Mouse (Mus musculus): ENCODE measurements around the gene Col9a1. TPM values are rescaled to one million over a fixed set of nuclear protein-coding genes. Genes with fewer than 3 reads are reported as not detected.

Col9a1 gene
- polyA plus RNA-seq, 1 experiment from 2014 or later = 2.0 TPM

DNA sequence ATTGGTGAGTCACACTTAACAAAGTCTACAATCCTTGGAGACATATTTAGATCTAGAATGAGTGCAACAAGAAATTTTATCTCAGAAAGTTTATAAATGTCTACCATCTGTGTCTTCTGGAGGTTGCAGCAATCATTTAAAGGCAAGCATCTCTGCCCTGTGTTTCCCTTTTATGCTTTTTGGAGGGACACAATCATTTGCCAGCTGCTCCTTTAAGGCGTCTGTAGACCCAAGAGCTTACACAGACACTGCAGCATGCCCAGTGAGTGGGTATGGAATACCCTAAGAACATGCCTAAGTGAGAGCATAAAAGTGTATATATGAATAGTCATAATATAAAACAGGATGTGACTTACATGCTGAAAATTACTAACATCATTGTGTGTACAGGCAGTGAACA is 52.1 kb downstream of the Col9a1 start:
- H3K9ac ChIP-seq (ENCODE audit: low read length) = no peak overlapping the region
- no peak overlapping the region for H3K4me3 ChIP-seq (replicated peaks; ENCODE audit: low read length)
- H3K36me3 ChIP-seq (ENCODE audit: control insufficient read depth, insufficient read depth, low read length) = no peaks in the 10 kb centered on the region
- H3K4me2 ChIP-seq (ENCODE audit: low read depth, low read length) = no peak overlapping the region
- H3K27me3 ChIP-seq (ENCODE audit: control insufficient read depth, insufficient read depth, low read length) = no peaks in the 10 kb centered on the region
- H3K4me1 ChIP-seq (ENCODE audit: control insufficient read depth, insufficient read depth, low read length) = no peaks in the 10 kb centered on the region
- no peaks in the 10 kb centered on the region for H3K9me3 ChIP-seq (replicated peaks; ENCODE audit: control insufficient read depth, low read length)
- ATAC-seq (ENCODE audit: insufficient read depth, low FRiP score) = no peak
- H3K27ac ChIP-seq (ENCODE audit: low read length) = no peak overlapping the region
- 86% methylated on average over 1 of the region's 1 CpGs for WGBS

- no peak overlapping the region for H3K4me2 ChIP-seq (ENCODE audit: low read depth, low read length)
- no peak overlapping the region for H3K27ac ChIP-seq (ENCODE audit: low read length)
- no peak for ATAC-seq (ENCODE audit: insufficient read depth, low FRiP score)
Measured at GRCm38 (mm10) chr1:24230428-24230827, 53.0 kb downstream of the Col9a1 start.

GRCm38 (mm10) chr1:24231504-24232270 is 54.3 kb downstream of the Col9a1 start:
- Histone ChIP-seq H3K4me2 (ENCODE audit: low read depth, low read length) (no peak overlapping the region), H3K9me3 (replicated peaks; ENCODE audit: control insufficient read depth, low read length) (no peaks in the 10 kb centered on the region), H3K27ac (ENCODE audit: low read length) (no peak overlapping the region), H3K36me3 (ENCODE audit: control insufficient read depth, insufficient read depth, low read length) (no peaks in the 10 kb centered on the region), H3K4me3 (replicated peaks; ENCODE audit: low read length) (no peak overlapping the region), H3K9ac (ENCODE audit: low read length) (no peak overlapping the region), H3K27me3 (ENCODE audit: control insufficient read depth, insufficient read depth, low read length) (no peaks in the 10 kb centered on the region), H3K4me1 (ENCODE audit: control insufficient read depth, insufficient read depth, low read length) (no peaks in the 10 kb centered on the region)
- no peak for ATAC-seq (ENCODE audit: insufficient read depth, low FRiP score)
- 79% methylated on average over 3 of the region's 3 CpGs for WGBS

More at GRCm38 (mm10) chr1:24230428-24230827, 53.0 kb downstream of the Col9a1 start:
- H3K9me3 ChIP-seq (replicated peaks; ENCODE audit: control insufficient read depth, low read length) = no peaks in the 10 kb centered on the region
- no peaks in the 10 kb centered on the region for H3K36me3 ChIP-seq (ENCODE audit: control insufficient read depth, insufficient read depth, low read length)
- no peak overlapping the region for H3K9ac ChIP-seq (ENCODE audit: low read length)
- H3K4me3 ChIP-seq (replicated peaks; ENCODE audit: low read length) = no peak overlapping the region
- H3K27me3 ChIP-seq (ENCODE audit: control insufficient read depth, insufficient read depth, low read length) = no peaks in the 10 kb centered on the region
- H3K4me1 ChIP-seq (ENCODE audit: control insufficient read depth, insufficient read depth, low read length) = no peaks in the 10 kb centered on the region
- WGBS = 14% methylated on average over 8 of the region's 8 CpGs

DNA sequence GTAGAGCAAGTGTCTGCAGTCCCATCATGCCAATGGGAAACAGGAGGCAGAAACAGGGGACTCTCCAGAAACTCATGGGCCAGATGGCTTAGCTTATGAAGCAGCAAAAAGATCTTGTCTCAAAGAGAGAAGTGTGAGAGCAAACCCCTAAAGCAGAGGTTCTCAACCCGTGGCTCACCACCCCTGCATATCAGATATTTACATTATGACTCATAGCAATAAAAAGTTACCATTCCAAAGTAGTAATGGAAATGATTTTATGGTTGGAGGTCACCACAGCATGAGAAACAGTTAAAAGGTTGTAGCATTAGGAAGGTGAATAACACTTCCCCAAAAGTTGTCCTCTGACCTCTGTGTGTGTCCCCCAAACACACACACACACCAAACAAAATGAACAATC is 58.9 kb downstream of the Col9a1 start:
- Histone ChIP-seq H3K27ac (ENCODE audit: low read length) (no peak overlapping the region), H3K36me3 (ENCODE audit: control insufficient read depth, insufficient read depth, low read length) (no peaks in the 10 kb centered on the region), H3K4me1 (ENCODE audit: control insufficient read depth, insufficient read depth, low read length) (no peaks in the 10 kb centered on the region), H3K27me3 (ENCODE audit: control insufficient read depth, insufficient read depth, low read length) (no peaks in the 10 kb centered on the region), H3K9ac (ENCODE audit: low read length) (no peak overlapping the region), H3K4me2 (ENCODE audit: low read depth, low read length) (no peak overlapping the region), H3K9me3 (replicated peaks; ENCODE audit: control insufficient read depth, low read length) (no peaks in the 10 kb centered on the region), H3K4me3 (replicated peaks; ENCODE audit: low read length) (no peak overlapping the region)
- 36% methylated on average over 1 of the region's 1 CpGs for WGBS
- no peak for ATAC-seq (ENCODE audit: insufficient read depth, low FRiP score)

DNA sequence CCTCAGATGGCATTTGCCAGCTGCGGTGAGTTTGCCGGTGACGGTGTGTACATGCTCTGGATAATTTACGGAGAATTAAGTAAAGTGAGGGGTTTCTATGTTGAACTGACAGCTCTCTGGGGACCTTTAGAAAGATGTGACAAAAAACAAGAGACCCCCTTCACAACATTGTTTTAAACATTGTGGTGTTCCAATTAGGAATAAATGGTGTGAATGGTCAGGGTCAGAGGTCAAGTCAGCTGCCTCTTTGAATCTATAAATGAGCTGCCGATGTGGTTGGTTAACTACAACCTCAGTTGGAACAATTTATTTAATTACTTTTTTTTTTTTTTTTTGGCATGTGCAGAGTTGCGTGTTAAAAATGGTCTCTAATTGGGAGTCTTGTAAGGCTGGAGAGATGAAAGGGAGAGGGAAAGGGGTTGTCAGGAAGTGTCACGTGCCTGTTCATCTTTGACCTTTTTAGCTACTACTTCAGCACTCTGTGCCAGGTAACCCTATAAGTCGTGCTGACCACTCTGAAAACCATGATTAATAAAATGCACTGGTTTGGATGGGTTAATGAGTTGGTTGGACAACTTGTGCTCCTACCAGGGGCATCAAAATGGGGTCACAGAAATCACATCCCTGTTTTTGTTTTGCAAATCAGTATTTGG is 62.8 kb downstream of the Col9a1 start:
- Histone ChIP-seq H3K27ac (ENCODE audit: low read length) (no peak overlapping the region), H3K9me3 (replicated peaks; ENCODE audit: control insufficient read depth, low read length) (no peaks in the 10 kb centered on the region), H3K4me1 (ENCODE audit: control insufficient read depth, insufficient read depth, low read length) (no peaks in the 10 kb centered on the region), H3K4me2 (ENCODE audit: low read depth, low read length) (no peak overlapping the region), H3K4me3 (replicated peaks; ENCODE audit: low read length) (no peak overlapping the region), H3K9ac (ENCODE audit: low read length) (no peak overlapping the region), H3K36me3 (ENCODE audit: control insufficient read depth, insufficient read depth, low read length) (no peaks in the 10 kb centered on the region), H3K27me3 (ENCODE audit: control insufficient read depth, insufficient read depth, low read length) (no peaks in the 10 kb centered on the region)
- ATAC-seq (ENCODE audit: insufficient read depth, low FRiP score) = no peak
- WGBS = 82% methylated on average over 8 of the region's 8 CpGs

DNA sequence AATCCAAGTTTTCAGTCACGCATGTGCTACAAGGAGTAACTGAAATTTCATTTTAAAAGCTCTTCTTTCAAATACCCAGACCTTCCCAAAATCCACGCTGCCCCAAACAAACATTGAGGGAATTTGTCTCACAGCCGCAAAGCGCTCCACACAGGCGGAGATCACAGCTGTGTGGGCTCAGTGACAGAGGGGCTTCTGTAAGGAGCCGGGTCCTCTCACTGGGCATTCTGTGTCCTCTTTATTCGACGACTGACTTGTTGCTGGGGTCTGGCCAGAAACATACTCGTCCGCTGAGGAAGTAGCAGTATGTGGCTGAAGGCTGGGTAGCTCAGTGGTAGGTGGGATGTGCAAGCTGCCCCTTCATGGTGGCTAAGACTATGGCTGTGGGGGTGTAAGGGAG is 67.5 kb downstream of the Col9a1 start:
- Histone ChIP-seq H3K9me3 (replicated peaks; ENCODE audit: control insufficient read depth, low read length) (no peaks in the 10 kb centered on the region), H3K4me1 (ENCODE audit: control insufficient read depth, insufficient read depth, low read length) (no peaks in the 10 kb centered on the region), H3K9ac (ENCODE audit: low read length) (no peak overlapping the region), H3K27me3 (ENCODE audit: control insufficient read depth, insufficient read depth, low read length) (no peaks in the 10 kb centered on the region), H3K27ac (ENCODE audit: low read length) (no peak overlapping the region), H3K4me2 (ENCODE audit: low read depth, low read length) (no peak overlapping the region), H3K36me3 (ENCODE audit: control insufficient read depth, insufficient read depth, low read length) (no peaks in the 10 kb centered on the region), H3K4me3 (replicated peaks; ENCODE audit: low read length) (no peak overlapping the region)
- ATAC-seq (ENCODE audit: insufficient read depth, low FRiP score) = no peak
- WGBS = 69% methylated on average over 10 of the region's 10 CpGs

DNA sequence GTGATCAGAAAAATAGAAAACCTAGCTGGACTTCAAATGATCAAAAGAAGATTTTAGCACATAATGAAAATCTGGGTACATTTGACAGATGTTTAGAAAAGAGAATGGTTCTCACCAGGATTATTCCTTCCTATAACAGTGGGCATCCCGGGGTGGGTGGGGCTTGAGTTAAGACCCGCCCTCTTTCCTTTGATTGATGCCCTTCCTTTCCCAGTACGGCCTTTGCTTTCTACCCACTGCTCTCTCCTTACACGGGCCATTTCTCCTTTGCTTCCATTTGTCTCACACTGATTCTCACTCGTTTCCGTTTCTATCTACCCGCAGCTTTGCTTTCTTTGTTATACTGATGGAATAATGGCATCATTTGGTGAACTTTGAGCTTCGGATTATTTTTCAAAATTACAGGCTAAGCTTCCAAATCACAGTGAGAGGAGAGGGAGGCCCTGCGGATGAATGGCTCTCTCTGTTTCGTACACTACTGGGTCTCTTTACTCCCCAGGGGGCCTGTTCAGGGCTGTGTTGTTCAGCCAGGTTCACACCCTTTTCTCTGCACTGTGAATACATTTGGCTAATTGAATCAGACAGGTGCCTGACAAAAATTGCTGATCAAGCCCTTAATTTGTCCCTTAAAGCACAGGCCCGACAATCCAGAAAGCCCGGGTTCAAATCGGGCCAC is 68.4 kb downstream of the Col9a1 start:
- H3K4me1 ChIP-seq (ENCODE audit: control insufficient read depth, insufficient read depth, low read length) = no peaks in the 10 kb centered on the region
- ATAC-seq (ENCODE audit: insufficient read depth, low FRiP score) = no peak
- H3K27me3 ChIP-seq (ENCODE audit: control insufficient read depth, insufficient read depth, low read length) = no peaks in the 10 kb centered on the region
- no peak overlapping the region for H3K4me2 ChIP-seq (ENCODE audit: low read depth, low read length)
- no peak overlapping the region for H3K27ac ChIP-seq (ENCODE audit: low read length)
- no peaks in the 10 kb centered on the region for H3K36me3 ChIP-seq (ENCODE audit: control insufficient read depth, insufficient read depth, low read length)
- H3K9ac ChIP-seq (ENCODE audit: low read length) = no peak overlapping the region
- H3K4me3 ChIP-seq (replicated peaks; ENCODE audit: low read length) = no peak overlapping the region
- H3K9me3 ChIP-seq (replicated peaks; ENCODE audit: control insufficient read depth, low read length) = no peaks in the 10 kb centered on the region
- WGBS = 69% methylated on average over 13 of the region's 13 CpGs

DNA sequence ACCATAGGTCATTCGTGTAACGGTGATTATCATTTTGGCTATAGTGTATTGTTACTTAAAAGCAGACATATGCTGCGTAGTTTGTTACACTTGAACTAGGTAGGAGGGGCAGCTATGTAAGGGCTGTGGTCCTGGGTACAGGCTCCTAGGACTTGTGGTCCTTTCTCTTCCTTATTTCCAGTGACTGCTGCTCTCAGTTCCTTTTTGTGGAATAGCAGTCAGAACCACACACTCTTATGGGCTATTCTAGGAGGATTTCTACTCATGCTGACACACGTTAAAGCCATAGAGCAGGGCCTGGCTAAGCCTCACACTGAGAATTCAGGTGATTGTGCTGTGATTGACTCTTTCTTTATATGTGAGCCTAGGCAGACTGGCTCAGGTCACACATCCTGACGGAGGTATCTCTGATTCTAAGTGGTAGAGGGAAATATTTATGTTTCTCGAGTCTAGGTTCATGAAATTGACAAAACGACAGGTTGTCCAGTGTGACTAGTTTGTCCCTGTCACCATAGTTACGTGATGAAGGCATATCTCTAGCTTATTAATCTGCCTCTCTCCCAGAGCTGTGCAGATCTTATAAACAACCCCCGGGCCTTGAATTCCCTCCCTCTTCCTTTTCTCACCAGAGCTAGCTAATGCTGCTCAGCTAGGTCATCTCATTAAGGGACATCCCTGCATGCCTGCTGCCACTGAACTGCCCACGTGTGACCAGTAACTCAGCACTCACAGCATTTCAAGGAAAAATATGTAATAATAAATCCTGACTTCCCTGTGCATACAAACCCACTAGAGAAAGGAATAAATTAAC is 71.1 kb downstream of the Col9a1 start:
- H3K4me1 ChIP-seq (ENCODE audit: control insufficient read depth, insufficient read depth, low read length) = no peaks in the 10 kb centered on the region
- no peak overlapping the region for H3K27ac ChIP-seq (ENCODE audit: low read length)
- WGBS = 59% methylated on average over 10 of the region's 10 CpGs
- H3K4me3 ChIP-seq (replicated peaks; ENCODE audit: low read length) = no peak overlapping the region
- H3K9me3 ChIP-seq (replicated peaks; ENCODE audit: control insufficient read depth, low read length) = no peaks in the 10 kb centered on the region
- no peak for ATAC-seq (ENCODE audit: insufficient read depth, low FRiP score)
- H3K36me3 ChIP-seq (ENCODE audit: control insufficient read depth, insufficient read depth, low read length) = no peaks in the 10 kb centered on the region
- H3K27me3 ChIP-seq (ENCODE audit: control insufficient read depth, insufficient read depth, low read length) = no peaks in the 10 kb centered on the region
- H3K4me2 ChIP-seq (ENCODE audit: low read depth, low read length) = no peak overlapping the region
- H3K9ac ChIP-seq (ENCODE audit: low read length) = no peak overlapping the region

Data from stomach, embryonic 16.5 days (tissue).